Mouse (Mus musculus): ENCODE results near the gene Zfp654. TPM values are rescaled to one million over a fixed set of nuclear protein-coding genes. Genes with fewer than 3 reads are reported as not detected.

Zfp654 gene
- polyA plus RNA-seq, 1 experiment from 2014 or later, result 8.5 TPM

- Histone ChIP-seq H3K4me3 (ENCODE audit: low read depth, low read length) (no peak overlapping the region), H3K36me3 (ENCODE audit: control insufficient read depth, insufficient read depth, low read length) (no peaks in the 10 kb centered on the region), H3K27me3 (ENCODE audit: control insufficient read depth, insufficient read depth, low read length) (no peaks in the 10 kb centered on the region), H3K9ac (replicated peaks; ENCODE audit: low read depth, low read length) (no peak overlapping the region), H3K4me1 (ENCODE audit: control insufficient read depth, insufficient read depth, low read length) (no peaks in the 10 kb centered on the region), H3K27ac (ENCODE audit: low read depth, low read length) (no peak overlapping the region), H3K9me3 (ENCODE audit: control insufficient read depth, low read length) (no peaks in the 10 kb centered on the region), H3K4me2 (ENCODE audit: low read depth, low read length) (no peak overlapping the region)
- ATAC-seq (ENCODE audit: low read depth), result no peak
- 93% methylated on average over 3 of the region's 3 CpGs for WGBS
Measured at GRCm38 (mm10) chr16:64842374-64842729, 9.1 kb downstream of the Zfp654 start.

- no peak for ATAC-seq (ENCODE audit: low read depth)
- H3K27ac ChIP-seq (ENCODE audit: low read depth, low read length), result no peak overlapping the region
- H3K27me3 ChIP-seq (ENCODE audit: control insufficient read depth, insufficient read depth, low read length), result no peaks in the 10 kb centered on the region
- H3K36me3 ChIP-seq (ENCODE audit: control insufficient read depth, insufficient read depth, low read length), result no peaks in the 10 kb centered on the region
- no peak overlapping the region for H3K4me3 ChIP-seq (ENCODE audit: low read depth, low read length)
- H3K4me1 ChIP-seq (ENCODE audit: control insufficient read depth, insufficient read depth, low read length), result no peaks in the 10 kb centered on the region
- no peak overlapping the region for H3K4me2 ChIP-seq (ENCODE audit: low read depth, low read length)
- H3K9me3 ChIP-seq (ENCODE audit: control insufficient read depth, low read length), result no peaks in the 10 kb centered on the region
- 93% methylated on average over 5 of the region's 5 CpGs for WGBS
- no peak overlapping the region for H3K9ac ChIP-seq (replicated peaks; ENCODE audit: low read depth, low read length)
Measured at GRCm38 (mm10) chr16:64841481-64842373, 9.7 kb downstream of the Zfp654 start.

- H3K4me1 ChIP-seq (ENCODE audit: control insufficient read depth, insufficient read depth, low read length), result no peaks in the 10 kb centered on the region
- H3K4me2 ChIP-seq (ENCODE audit: low read depth, low read length), result no peak overlapping the region
- 92% methylated on average over 2 of the region's 2 CpGs for WGBS
- no peak overlapping the region for H3K9ac ChIP-seq (replicated peaks; ENCODE audit: low read depth, low read length)
- H3K9me3 ChIP-seq (ENCODE audit: control insufficient read depth, low read length), result no peaks in the 10 kb centered on the region
- ATAC-seq (ENCODE audit: low read depth), result no peak
- no peak overlapping the region for H3K27ac ChIP-seq (ENCODE audit: low read depth, low read length)
- H3K27me3 ChIP-seq (ENCODE audit: control insufficient read depth, insufficient read depth, low read length), result no peaks in the 10 kb centered on the region
- no peaks in the 10 kb centered on the region for H3K36me3 ChIP-seq (ENCODE audit: control insufficient read depth, insufficient read depth, low read length)
- H3K4me3 ChIP-seq (ENCODE audit: low read depth, low read length), result no peak overlapping the region
Measured at GRCm38 (mm10) chr16:64836709-64837108, 14.7 kb downstream of the Zfp654 start.

- H3K9ac ChIP-seq (replicated peaks; ENCODE audit: low read depth, low read length), result no peak overlapping the region
- H3K27me3 ChIP-seq (ENCODE audit: control insufficient read depth, insufficient read depth, low read length), result no peaks in the 10 kb centered on the region
- 81% methylated on average over 1 of the region's 1 CpGs for WGBS
Measured at GRCm38 (mm10) chr16:64835996-64836545, 15.4 kb downstream of the Zfp654 start.

GRCm38 (mm10) chr16:64830291-64830690 is 21.2 kb downstream of the Zfp654 start:
- H3K27me3 ChIP-seq (ENCODE audit: control insufficient read depth, insufficient read depth, low read length), result no peaks in the 10 kb centered on the region
- H3K4me3 ChIP-seq (ENCODE audit: low read depth, low read length), result no peak overlapping the region
- H3K9ac ChIP-seq (replicated peaks; ENCODE audit: low read depth, low read length), result no peak overlapping the region
- WGBS, result 97% methylated on average over 15 of the region's 15 CpGs
- H3K27ac ChIP-seq (ENCODE audit: low read depth, low read length), result no peak overlapping the region
- H3K4me2 ChIP-seq (ENCODE audit: low read depth, low read length), result no peak overlapping the region
- no peak for ATAC-seq (ENCODE audit: low read depth)
- no peaks in the 10 kb centered on the region for H3K4me1 ChIP-seq (ENCODE audit: control insufficient read depth, insufficient read depth, low read length)
- H3K36me3 ChIP-seq (ENCODE audit: control insufficient read depth, insufficient read depth, low read length), result no peaks in the 10 kb centered on the region
- no peaks in the 10 kb centered on the region for H3K9me3 ChIP-seq (ENCODE audit: control insufficient read depth, low read length)

More at GRCm38 (mm10) chr16:64835996-64836545, 15.4 kb downstream of the Zfp654 start:
- H3K4me1 ChIP-seq (ENCODE audit: control insufficient read depth, insufficient read depth, low read length), result no peaks in the 10 kb centered on the region
- H3K9me3 ChIP-seq (ENCODE audit: control insufficient read depth, low read length), result no peaks in the 10 kb centered on the region
- no peak overlapping the region for H3K27ac ChIP-seq (ENCODE audit: low read depth, low read length)
- no peak for ATAC-seq (ENCODE audit: low read depth)
- no peak overlapping the region for H3K4me2 ChIP-seq (ENCODE audit: low read depth, low read length)
- H3K4me3 ChIP-seq (ENCODE audit: low read depth, low read length), result no peak overlapping the region
- no peaks in the 10 kb centered on the region for H3K36me3 ChIP-seq (ENCODE audit: control insufficient read depth, insufficient read depth, low read length)

GRCm38 (mm10) chr16:64824474-64824873 is 27.0 kb downstream of the Zfp654 start:
- no peak for ATAC-seq (ENCODE audit: low read depth)
- 91% methylated on average over 1 of the region's 1 CpGs for WGBS
- H3K4me3 ChIP-seq (ENCODE audit: low read depth, low read length), result no peak overlapping the region
- no peak overlapping the region for H3K9ac ChIP-seq (replicated peaks; ENCODE audit: low read depth, low read length)
- H3K36me3 ChIP-seq (ENCODE audit: control insufficient read depth, insufficient read depth, low read length), result no peaks in the 10 kb centered on the region
- H3K27me3 ChIP-seq (ENCODE audit: control insufficient read depth, insufficient read depth, low read length), result no peaks in the 10 kb centered on the region
- no peak overlapping the region for H3K27ac ChIP-seq (ENCODE audit: low read depth, low read length)
- no peak overlapping the region for H3K4me2 ChIP-seq (ENCODE audit: low read depth, low read length)
- H3K4me1 ChIP-seq (ENCODE audit: control insufficient read depth, insufficient read depth, low read length), result no peaks in the 10 kb centered on the region
- no peaks in the 10 kb centered on the region for H3K9me3 ChIP-seq (ENCODE audit: control insufficient read depth, low read length)

GRCm38 (mm10) chr16:64823890-64824289 is 27.6 kb downstream of the Zfp654 start:
- Histone ChIP-seq H3K9ac (replicated peaks; ENCODE audit: low read depth, low read length) (no peak overlapping the region), H3K4me3 (ENCODE audit: low read depth, low read length) (no peak overlapping the region), H3K4me1 (ENCODE audit: control insufficient read depth, insufficient read depth, low read length) (no peaks in the 10 kb centered on the region), H3K27ac (ENCODE audit: low read depth, low read length) (no peak overlapping the region), H3K27me3 (ENCODE audit: control insufficient read depth, insufficient read depth, low read length) (no peaks in the 10 kb centered on the region), H3K9me3 (ENCODE audit: control insufficient read depth, low read length) (no peaks in the 10 kb centered on the region), H3K4me2 (ENCODE audit: low read depth, low read length) (no peak overlapping the region), H3K36me3 (ENCODE audit: control insufficient read depth, insufficient read depth, low read length) (no peaks in the 10 kb centered on the region)
- WGBS, result 100% methylated on average over 1 of the region's 1 CpGs
- ATAC-seq (ENCODE audit: low read depth), result no peak

- no peaks in the 10 kb centered on the region for H3K4me1 ChIP-seq (ENCODE audit: control insufficient read depth, insufficient read depth, low read length)
- 95% methylated on average over 3 of the region's 3 CpGs for WGBS
- ATAC-seq (ENCODE audit: low read depth), result no peak
- no peak overlapping the region for H3K9ac ChIP-seq (replicated peaks; ENCODE audit: low read depth, low read length)
- H3K27me3 ChIP-seq (ENCODE audit: control insufficient read depth, insufficient read depth, low read length), result no peaks in the 10 kb centered on the region
- H3K9me3 ChIP-seq (ENCODE audit: control insufficient read depth, low read length), result no peaks in the 10 kb centered on the region
- H3K4me3 ChIP-seq (ENCODE audit: low read depth, low read length), result no peak overlapping the region
- no peak overlapping the region for H3K27ac ChIP-seq (ENCODE audit: low read depth, low read length)
- no peak overlapping the region for H3K4me2 ChIP-seq (ENCODE audit: low read depth, low read length)
- H3K36me3 ChIP-seq (ENCODE audit: control insufficient read depth, insufficient read depth, low read length), result 0 out of 2 replicates have a peak, but pooled peaks cover 4% of the 10 kb centered on the region
Measured at GRCm38 (mm10) chr16:64817094-64817765, 34.2 kb downstream of the Zfp654 start.

GRCm38 (mm10) chr16:64803041-64803440 is 48.4 kb downstream of the Zfp654 start:
- H3K4me3 ChIP-seq (ENCODE audit: low read depth, low read length), result no peak overlapping the region
- H3K27me3 ChIP-seq (ENCODE audit: control insufficient read depth, insufficient read depth, low read length), result no peaks in the 10 kb centered on the region
- no peak overlapping the region for H3K4me2 ChIP-seq (ENCODE audit: low read depth, low read length)
- H3K36me3 ChIP-seq (ENCODE audit: control insufficient read depth, insufficient read depth, low read length), result peaks cover 4% of the 10 kb centered on the region; the same call in 1 of the 2 replicates
- H3K4me1 ChIP-seq (ENCODE audit: control insufficient read depth, insufficient read depth, low read length), result no peaks in the 10 kb centered on the region
- no peak overlapping the region for H3K9ac ChIP-seq (replicated peaks; ENCODE audit: low read depth, low read length)
- no peaks in the 10 kb centered on the region for H3K9me3 ChIP-seq (ENCODE audit: control insufficient read depth, low read length)
- no peak overlapping the region for H3K27ac ChIP-seq (ENCODE audit: low read depth, low read length)
- ATAC-seq (ENCODE audit: low read depth), result no peak
- 85% methylated on average over 3 of the region's 3 CpGs for WGBS

Measured in neural tube, embryonic 14.5 days (tissue).